Mouse (Mus musculus) forebrain, embryonic 10.5 days (tissue): ENCODE data around the gene Tradd. TPM values are rescaled to one million over a fixed set of nuclear protein-coding genes. Genes with fewer than 3 reads are reported as not detected.

Source experiments
- DNase-seq: peaks from one replicate; pipeline ENCODE4 v3.0.0-alpha.2; 2017; ENCODE audit warnings: low spot score; ENCODE audit errors: extremely low spot score
- H3K27ac ChIP-seq: fragments of 300-500 bp; sonication (generic); 2 replicates; pipeline ENCODE4 v1.5.1; 2016; ENCODE audit warnings: mild to moderate bottlenecking
- H3K27me3 ChIP-seq: fragments of 300-500 bp; sonication (generic); 2 replicates; pipeline ENCODE4 v1.6.1; 2016; ENCODE audit warnings: mild to moderate bottlenecking; ENCODE audit not compliant: poor library complexity, severe bottlenecking
- H3K36me3 ChIP-seq: fragments of 300-500 bp; sonication (generic); replicated peaks from 2 replicates; pipeline ENCODE4 v1.6.1; 2016; ENCODE audit warnings: mild to moderate bottlenecking, moderate library complexity
- H3K4me1 ChIP-seq: fragments of 300-500 bp; sonication (generic); 2 replicates; pipeline ENCODE4 v1.6.1; 2016
- H3K4me3 ChIP-seq: fragments of 300-500 bp; sonication (generic); 2 replicates; pipeline ENCODE4 v1.5.1; 2016; ENCODE audit warnings: mild to moderate bottlenecking, moderate library complexity
- H3K9me3 ChIP-seq: fragments of 300-500 bp; sonication (generic); 2 replicates; pipeline ENCODE4 v1.6.1; 2016; ENCODE audit warnings: mild to moderate bottlenecking, moderate library complexity
- WGBS: fragments of 180-500 bp; shearing (Covaris S2); methylation state at CpG from one replicate; pipeline ENCODE4 v1.1.7; 2016; 5-methylcytosine and 5-hydroxymethylcytosine counted together
- polyA plus RNA-seq: library from polyadenylated mRNA; unstranded; fragments of >200 nt; fragmentation: Nextera tagmentation; extraction: Ambion mirVana; gene quantifications from 2 replicates; pipeline ENCODE4 v1.2.1, GENCODE M21; 2016

Tradd gene
- 13.4 and 13.9 TPM in 2 replicates for polyA plus RNA-seq

DNA sequence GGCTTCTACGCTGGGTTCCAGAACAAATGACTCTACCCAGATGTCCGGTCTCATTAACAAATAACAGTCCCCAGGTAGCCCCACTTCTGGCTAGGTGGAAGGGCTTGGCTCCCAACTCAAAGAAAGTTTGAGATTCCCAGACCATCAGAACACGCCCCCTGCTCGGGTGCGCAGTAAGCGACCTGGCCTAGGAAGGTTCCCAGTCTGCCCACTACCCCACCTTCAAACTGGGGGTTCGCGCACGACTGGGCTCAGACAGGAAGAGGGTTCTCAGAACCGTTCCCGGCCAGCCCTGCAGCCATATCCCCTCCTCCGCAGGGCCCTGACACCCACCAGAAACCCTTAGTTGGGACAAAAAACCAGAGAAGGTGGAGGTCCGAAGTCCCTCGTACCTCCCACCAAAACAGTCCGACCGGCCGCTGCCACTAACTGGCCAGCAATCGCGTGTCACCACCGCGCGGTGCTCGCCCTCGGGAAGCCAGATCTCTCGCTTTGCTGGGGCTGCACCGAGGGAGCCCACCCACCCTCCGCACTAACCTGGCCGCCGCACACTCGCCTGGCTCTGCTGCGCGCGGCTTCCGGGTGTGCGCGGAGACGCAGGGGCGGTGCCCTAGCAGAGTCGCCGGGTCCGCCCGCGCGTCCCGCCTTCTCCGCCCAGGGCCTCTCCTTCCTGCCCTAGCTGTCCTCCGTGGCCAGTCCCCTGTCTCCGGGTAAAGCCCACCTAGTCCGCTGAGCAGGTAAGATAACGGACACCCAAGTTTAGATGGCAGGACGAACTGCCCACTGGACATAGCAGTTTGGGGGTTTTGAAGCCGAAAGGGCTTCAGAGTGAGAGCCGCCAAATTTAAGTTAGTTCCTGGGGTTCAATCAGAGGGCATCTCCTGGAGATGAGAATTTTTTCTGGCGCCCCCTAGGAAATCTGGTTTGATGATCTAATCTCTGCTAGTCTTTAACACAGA is at the start of gene Tradd, which contains the start of gene Fbxl8:
TSS of gene Tradd (minus strand) at position 586 of the 959 bp plus-strand sequence.
TSS of gene Fbxl8 (plus strand) at position 625 of the 959 bp plus-strand sequence.
- peak; percentile 69 for DNase-seq
- peaks cover 100% of the 10 kb centered on the region for H3K27me3 ChIP-seq
- H3K4me1 ChIP-seq = peaks cover 41% of the 10 kb centered on the region
- peak within 1 kb of the TSS; percentile 27; the same call in 1 of the 2 replicates for H3K27ac ChIP-seq
- H3K9me3 ChIP-seq = peaks cover 11% of the 10 kb centered on the region
- no peaks in the 10 kb centered on the region for H3K36me3 ChIP-seq
- H3K4me3 ChIP-seq = peak within 1 kb of the TSS; percentile 62
- WGBS = 1% methylated on average over 54 of the region's 54 CpGs

DNA sequence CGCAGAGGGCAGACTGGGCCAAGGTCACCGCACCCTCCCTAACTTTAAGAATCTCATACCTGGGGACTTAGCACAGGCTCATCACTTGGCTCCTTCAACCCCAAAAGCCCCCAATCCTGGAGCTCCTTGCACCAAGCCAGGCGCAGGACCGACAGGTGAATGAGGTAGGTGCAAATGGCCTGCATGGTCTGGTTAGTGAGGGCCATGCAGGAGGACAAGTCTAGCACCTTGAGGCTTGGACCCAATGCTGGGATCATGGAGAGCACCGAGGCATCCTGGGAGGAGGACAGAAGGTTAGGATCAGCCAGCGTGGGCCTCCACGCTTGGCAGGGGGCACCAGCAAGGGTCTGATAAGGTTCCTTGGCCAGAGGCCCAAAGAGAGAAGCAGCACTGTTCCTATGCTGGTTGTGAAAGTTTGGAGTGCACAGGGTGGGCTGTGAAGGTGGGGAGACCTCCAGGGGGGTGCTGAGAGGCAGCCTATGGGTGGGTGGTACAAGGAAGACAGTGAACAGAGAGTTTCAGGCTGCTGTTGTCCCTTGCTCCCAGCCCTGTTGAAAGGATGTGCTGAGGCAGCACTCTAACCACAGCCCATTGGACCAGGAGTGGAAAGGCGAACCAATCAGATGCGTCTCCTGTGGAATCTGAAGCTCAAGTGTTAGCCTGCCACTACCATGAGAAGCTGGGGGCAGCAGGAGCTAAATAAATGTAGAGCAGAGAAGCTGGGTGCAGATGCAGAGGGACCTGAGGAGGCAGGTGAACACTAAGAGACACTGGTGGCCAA is 49.4 kb upstream of the Tradd start:
- Histone ChIP-seq H3K9me3 (no peaks in the 10 kb centered on the region), H3K36me3 (peaks cover 89% of the 10 kb centered on the region), H3K4me3 (no peak overlapping the region), H3K27ac (no peak overlapping the region), H3K27me3 (no peaks in the 10 kb centered on the region), H3K4me1 (peaks cover 6% of the 10 kb centered on the region; the same call in 1 of the 2 replicates)
- WGBS = 77% methylated on average over 9 of the region's 9 CpGs
- no peak for DNase-seq

- DNase-seq = no peak
- 91% methylated on average over 8 of the region's 8 CpGs for WGBS
- no peaks in the 10 kb centered on the region for H3K9me3 ChIP-seq
- H3K4me3 ChIP-seq = no peak overlapping the region
- H3K36me3 ChIP-seq = peaks cover 89% of the 10 kb centered on the region
- H3K4me1 ChIP-seq = peaks cover 6% of the 10 kb centered on the region; the same call in 1 of the 2 replicates
- H3K27ac ChIP-seq = no peak overlapping the region
- H3K27me3 ChIP-seq = no peaks in the 10 kb centered on the region
Measured at GRCm38 (mm10) chr8:105312891-105313481, 48.6 kb upstream of the Tradd start.

DNA sequence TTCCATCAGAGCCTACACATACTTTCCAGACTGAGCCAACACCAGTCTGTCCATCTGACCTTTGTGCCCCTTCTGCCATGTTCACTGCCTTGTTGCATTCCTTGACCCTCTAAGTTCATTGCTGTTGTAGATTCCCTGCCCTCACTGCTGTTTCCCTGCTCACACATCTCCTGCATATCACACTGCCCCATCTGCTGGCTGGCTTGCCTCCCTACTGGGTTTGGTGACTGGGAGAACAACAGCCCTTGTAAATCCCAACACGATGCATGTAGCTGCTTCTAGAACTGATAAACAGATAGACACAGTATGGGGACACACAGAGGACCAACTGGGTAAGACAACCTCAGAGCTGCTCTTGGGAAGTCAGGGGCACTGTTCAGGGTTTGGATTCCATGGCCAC is 47.3 kb upstream of the Tradd start:
- WGBS = 83% methylated on average over 1 of the region's 1 CpGs
- Histone ChIP-seq H3K27ac (no peak overlapping the region), H3K36me3 (peaks cover 92% of the 10 kb centered on the region), H3K27me3 (no peaks in the 10 kb centered on the region), H3K4me1 (peaks cover 6% of the 10 kb centered on the region), H3K9me3 (no peaks in the 10 kb centered on the region), H3K4me3 (no peak overlapping the region)
- DNase-seq = no peak

GRCm38 (mm10) chr8:105310118-105310517 is 45.7 kb upstream of the Tradd start:
- H3K27me3 ChIP-seq = no peaks in the 10 kb centered on the region
- no peak for DNase-seq
- peaks cover 88% of the 10 kb centered on the region for H3K36me3 ChIP-seq
- H3K9me3 ChIP-seq = no peaks in the 10 kb centered on the region
- H3K4me3 ChIP-seq = no peak overlapping the region
- 88% methylated on average over 8 of the region's 8 CpGs for WGBS
- H3K4me1 ChIP-seq = peaks cover 21% of the 10 kb centered on the region
- H3K27ac ChIP-seq = no peak overlapping the region

GRCm38 (mm10) chr8:105309142-105309847 is 44.9 kb upstream of the Tradd start:
- Histone ChIP-seq H3K9me3 (no peaks in the 10 kb centered on the region), H3K36me3 (peaks cover 89% of the 10 kb centered on the region), H3K4me3 (no peak overlapping the region), H3K27me3 (no peaks in the 10 kb centered on the region), H3K27ac (no peak overlapping the region), H3K4me1 (peaks cover 29% of the 10 kb centered on the region)
- WGBS = 82% methylated on average over 15 of the region's 15 CpGs
- DNase-seq = no peak

DNA sequence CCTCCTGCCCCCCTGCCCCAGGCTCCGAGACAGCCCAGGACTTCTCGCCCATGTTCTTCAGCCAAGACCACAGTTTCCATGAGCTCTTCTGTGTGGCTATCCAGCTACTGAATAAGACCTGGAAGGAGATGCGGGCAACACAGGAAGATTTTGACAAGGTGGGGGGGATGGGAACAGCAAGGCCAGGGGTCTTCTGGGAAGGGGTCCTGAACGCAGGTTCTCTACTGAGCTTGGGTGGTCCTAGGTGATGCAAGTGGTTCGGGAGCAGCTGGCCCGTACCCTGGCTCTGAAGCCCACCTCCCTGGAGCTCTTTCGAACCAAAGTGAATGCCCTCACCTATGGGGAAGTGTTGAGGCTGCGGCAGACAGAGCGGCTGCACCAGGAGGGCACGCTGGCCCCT is 44.0 kb upstream of the Tradd start:
- 93% methylated on average over 10 of the region's 10 CpGs for WGBS

GRCm38 (mm10) chr8:105307670-105308069 is 43.3 kb upstream of the Tradd start:
- H3K36me3 ChIP-seq = peaks cover 89% of the 10 kb centered on the region
- no peaks in the 10 kb centered on the region for H3K9me3 ChIP-seq
- peaks cover 23% of the 10 kb centered on the region for H3K4me1 ChIP-seq
- H3K4me3 ChIP-seq = no peak overlapping the region
- H3K27ac ChIP-seq = no peak overlapping the region
- 94% methylated on average over 13 of the region's 13 CpGs for WGBS
- H3K27me3 ChIP-seq = no peaks in the 10 kb centered on the region
- DNase-seq = no peak

More for the DNA sequence above, 44.0 kb upstream of the Tradd start:
- no peak overlapping the region for H3K27ac ChIP-seq
- peaks cover 89% of the 10 kb centered on the region for H3K36me3 ChIP-seq
- H3K27me3 ChIP-seq = no peaks in the 10 kb centered on the region
- no peak for DNase-seq
- H3K4me3 ChIP-seq = no peak overlapping the region
- H3K4me1 ChIP-seq = peaks cover 23% of the 10 kb centered on the region
- no peaks in the 10 kb centered on the region for H3K9me3 ChIP-seq

GRCm38 (mm10) chr8:105306146-105306691 is 41.8 kb upstream of the Tradd start:
- Histone ChIP-seq H3K4me1 (peaks cover 23% of the 10 kb centered on the region), H3K27me3 (no peaks in the 10 kb centered on the region), H3K36me3 (peaks cover 89% of the 10 kb centered on the region), H3K27ac (peak overlapping the region; percentile 75), H3K4me3 (peak overlapping the region; percentile 43), H3K9me3 (no peaks in the 10 kb centered on the region)
- WGBS = 65% methylated on average over 5 of the region's 5 CpGs
- no peak for DNase-seq

- Histone ChIP-seq H3K27ac (peak within 1 kb of the TSS; percentile 75), H3K9me3 (no peaks in the 10 kb centered on the region), H3K4me3 (peak within 1 kb of the TSS; percentile 43), H3K4me1 (peaks cover 23% of the 10 kb centered on the region), H3K27me3 (no peaks in the 10 kb centered on the region), H3K36me3 (peaks cover 91% of the 10 kb centered on the region)
- DNase-seq = peak; percentile 52
- 8% methylated on average over 30 of the region's 30 CpGs for WGBS
Measured at GRCm38 (mm10) chr8:105305211-105306145, 41.1 kb upstream of the Tradd start, which contains the start of gene Elmo3. Elmo3 (plus strand) TSS chr8:105305601.
